In genomic region chr3:142490465-142490864, GRCm38 (mm10) we compare ENCODE assay signal across 8 mouse cellular contexts. TPM values are rescaled to one million over a fixed set of nuclear protein-coding genes. Genes with fewer than 3 reads are reported as not detected.
DNase-seq lines count a peak whose midpoint lies in the region; ATAC-seq and TF ChIP-seq lines count a peak whose summit lies in the region.

No protein-coding gene starts in this region.

- no peaks in the 10 kb centered on the region for H3K27me3 ChIP-seq in kidney, postnatal 0 days (ENCODE audit: insufficient read depth, low read length)
- H3K27me3 ChIP-seq in liver, embryonic 14.5 days (ENCODE audit: control insufficient read depth, insufficient read depth, low read length): no peaks in the 10 kb centered on the region
- H3K27me3 ChIP-seq in neural tube, embryonic 13.5 days: no peaks in the 10 kb centered on the region

- no peaks in the 10 kb centered on the region for H3K4me1 ChIP-seq in kidney, postnatal 0 days (replicated peaks; ENCODE audit: insufficient read depth, low read length)
- 0 out of 4 replicates have a peak, but pooled peaks cover 0 to 2% of the 10 kb centered on the region in 2 experiments for H3K4me1 ChIP-seq in liver, embryonic 14.5 days (replicated peaks; ENCODE audit: control insufficient read depth in 2 of 2, insufficient read depth in 2 of 2, low read length in 1 of 2)
- no peaks in the 10 kb centered on the region for H3K4me1 ChIP-seq in neural tube, embryonic 13.5 days (replicated peaks)

- peak; percentile 84 for ATAC-seq in common myeloid progenitor, adult 5-6 weeks (replicated peaks; ENCODE audit: low read depth, poor library complexity, severe bottlenecking)
- no peak for ATAC-seq in kidney, postnatal 0 days (replicated peaks; ENCODE audit: low FRiP score, low read depth)
- ATAC-seq in liver, embryonic 14.5 days (ENCODE audit: insufficient read depth): no peak
- peak; percentile 56; the same call in 1 of the 2 replicates for ATAC-seq in neural tube, embryonic 13.5 days (ENCODE audit: low read depth)

- H3K4me3 ChIP-seq in kidney, postnatal 0 days (replicated peaks; ENCODE audit: low read depth, low read length): no peak overlapping the region
- H3K4me3 ChIP-seq in liver, embryonic 14.5 days (ENCODE audit: insufficient read depth in 1 of 2, low read depth in 2 of 2, low read length in 2 of 2): no peak overlapping the region
- H3K4me3 ChIP-seq in neural tube, embryonic 13.5 days: no peak overlapping the region

- peak; percentile 71 for DNase-seq in CD4-positive helper T cell, adult 2 months (ENCODE audit: low read depth, low spot score)
- peak; percentile 84 for DNase-seq in ZHBTc4 (ENCODE audit: low read depth, low spot score)
- peak; percentile 38 to 50 for DNase-seq in gastrocnemius, adult 8-10 months (ENCODE audit: low spot score in 2 of 2)
- DNase-seq in kidney, postnatal 0 days (ENCODE audit: low spot score): peak; percentile 90
- peak; percentile 22 to 43 (median 35) for DNase-seq in liver, embryonic 14.5 days (ENCODE audit: low read depth in 3 of 3, low spot score in 3 of 3)
- DNase-seq in testis, postnatal 14 days (ENCODE audit: low spot score): peak; percentile 21

- WGBS in kidney, postnatal 0 days: 65% methylated on average over 1 of the region's 1 CpGs
- 45% methylated on average over 1 of the region's 1 CpGs for WGBS in liver, embryonic 14.5 days (ENCODE audit: insufficient replicate concordance)
- 77% methylated on average over 1 of the region's 1 CpGs for WGBS in neural tube, embryonic 13.5 days

- no peaks in the 10 kb centered on the region for H3K9me3 ChIP-seq in kidney, postnatal 0 days (replicated peaks; ENCODE audit: low read length)
- H3K9me3 ChIP-seq in liver, embryonic 14.5 days (ENCODE audit: control insufficient read depth, low read length): no peaks in the 10 kb centered on the region
- no peaks in the 10 kb centered on the region for H3K9me3 ChIP-seq in neural tube, embryonic 13.5 days

- H3K36me3 ChIP-seq in kidney, postnatal 0 days (ENCODE audit: insufficient read depth, low read length): no peaks in the 10 kb centered on the region
- no peaks in the 10 kb centered on the region for H3K36me3 ChIP-seq in liver, embryonic 14.5 days (replicated peaks; ENCODE audit: control insufficient read depth, insufficient read depth, low read depth)
- no peaks in the 10 kb centered on the region for H3K36me3 ChIP-seq in neural tube, embryonic 13.5 days

- no peak for TF ChIP-seq EP300 in liver, embryonic 14.5 days (IDR thresholded peaks at IDR 0.05; ENCODE audit: low read depth)

- no peak overlapping the region for H3K4me2 ChIP-seq in kidney, postnatal 0 days (ENCODE audit: low read length)
- no peak overlapping the region for H3K4me2 ChIP-seq in liver, embryonic 14.5 days (ENCODE audit: low read depth)
- H3K4me2 ChIP-seq in neural tube, embryonic 13.5 days: no peak overlapping the region

- no peak overlapping the region for H3K27ac ChIP-seq in kidney, postnatal 0 days
- no peak overlapping the region for H3K27ac ChIP-seq in liver, embryonic 14.5 days
- no peak overlapping the region for H3K27ac ChIP-seq in neural tube, embryonic 13.5 days (replicated peaks)

- H3K9ac ChIP-seq in kidney, postnatal 0 days (ENCODE audit: low read depth, low read length): no peak overlapping the region
- H3K9ac ChIP-seq in liver, embryonic 14.5 days (replicated peaks): no peak overlapping the region
- no peak overlapping the region for H3K9ac ChIP-seq in neural tube, embryonic 13.5 days

- TF ChIP-seq CTCF in kidney, postnatal 0 days (IDR thresholded peaks at IDR 0.05; ENCODE audit: low read depth): peak; percentile 93
- peak; percentile 83 for TF ChIP-seq CTCF in liver, embryonic 14.5 days (IDR thresholded peaks at IDR 0.05; ENCODE audit: low read depth)

RNA-seq across cellular contexts. Expression of gene Gbp5, which starts 3.3 kb away (rescaled TPM):
- 8.4 and 10.4 TPM in 2 replicates for total RNA-seq in common myeloid progenitor, adult 5-6 weeks (2017)
- 1 to 10 TPM; 1.7 to 3.7 (median 2.1) TPM for total RNA-seq in gastrocnemius, adult 8-10 months (2022)
- 0.11 and 0.16 TPM in 2 replicates for polyA plus RNA-seq in kidney, postnatal 0 days (2015; fragmentation: Nextera tagmentation; extraction: Ambion mirVana)
- polyA plus RNA-seq in liver, embryonic 14.5 days (2012; rRNA removed): 0.10 and 0.26 TPM in 2 replicates
- 0.04 TPM in 1 of 2 replicates, not detected in the other for polyA plus RNA-seq in liver, embryonic 14.5 days (2014; fragmentation: Nextera tagmentation; extraction: Ambion mirVana)
- 0.07 and 0.14 TPM in 2 replicates for polyA plus RNA-seq in neural tube, embryonic 13.5 days (2015; fragmentation: Nextera tagmentation; extraction: Ambion mirVana)

RNA-seq across cellular contexts. Expression of gene Gbp7, which starts 39.7 kb away (rescaled TPM):
- 38.9 and 39.1 TPM in 2 replicates for total RNA-seq in common myeloid progenitor, adult 5-6 weeks (2017)
- total RNA-seq in gastrocnemius, adult 8-10 months (2022): 1 to 10 TPM; 3.0 to 7.7 (median 5.5) TPM
- 6.0 and 7.1 TPM in 2 replicates for polyA plus RNA-seq in kidney, postnatal 0 days (2015; fragmentation: Nextera tagmentation; extraction: Ambion mirVana)
- 0.54 and 0.80 TPM in 2 replicates for polyA plus RNA-seq in liver, embryonic 14.5 days (2012; rRNA removed)
- 2.5 and 2.7 TPM in 2 replicates for polyA plus RNA-seq in liver, embryonic 14.5 days (2014; fragmentation: Nextera tagmentation; extraction: Ambion mirVana)
- 1.8 and 2.6 TPM in 2 replicates for polyA plus RNA-seq in neural tube, embryonic 13.5 days (2015; fragmentation: Nextera tagmentation; extraction: Ambion mirVana)

Comparison
In these comparisons a context has a peak if more than half of its experiments do, and no peak if none do; other contexts are left out.
1. DNase-seq: peak in every context shown above with its lines; median percentile 90 in kidney, postnatal 0 days; 84 in ZHBTc4; 71 in CD4-positive helper T cell, adult 2 months; 44 in gastrocnemius, adult 8-10 months; 35 in liver, embryonic 14.5 days; 21 in testis, postnatal 14 days.
2. ATAC-seq: peak in common myeloid progenitor, adult 5-6 weeks (single experiment) and neural tube, embryonic 13.5 days (single experiment); none in kidney, postnatal 0 days (single experiment) and liver, embryonic 14.5 days (single experiment).